Mouse (Mus musculus) CH12.LX (cell line): Measurements from ENCODE around the gene Saa1. TPM values are rescaled to one million over a fixed set of nuclear protein-coding genes. Genes with fewer than 3 reads are reported as not detected.

Experiments used
- DNase-seq: peaks from one replicate; pipeline ENCODE4 v3.0.0-alpha.2; 2013; ENCODE audit errors: extremely low read depth
- H3K27ac ChIP-seq: 2 replicates; pipeline ENCODE4 v1.5.1; 2012; ENCODE audit warnings: low read depth, mild to moderate bottlenecking, control low read depth, moderate library complexity; ENCODE audit not compliant: insufficient read depth
- H3K27me3 ChIP-seq: replicated peaks from 2 replicates; pipeline ENCODE3; 2012; ENCODE audit warnings: inconsistent platforms
- H3K36me3 ChIP-seq, 2 experiments: replicated peaks in 1 of 2; 2 replicates each; pipeline versions ENCODE3 to v1.6.1; 2012; ENCODE audit warnings: inconsistent platforms in 1 of 2, low read length in 1 of 2, mild to moderate bottlenecking in 1 of 2, mixed read lengths in 1 of 2, moderate library complexity in 1 of 2; ENCODE audit not compliant: control insufficient read depth in 1 of 2, insufficient read depth in 1 of 2
- H3K4me1 ChIP-seq, 2 experiments: 2 replicates each; pipeline ENCODE4 v1.6.1; 2012; ENCODE audit warnings: inconsistent platforms in 1 of 2, moderate library complexity in 1 of 2; ENCODE audit not compliant: insufficient read depth in 2 of 2, control insufficient read depth in 1 of 2
- H3K4me2 ChIP-seq: 2 replicates; pipeline ENCODE4 v1.6.1; 2012; ENCODE audit warnings: low read depth, mild to moderate bottlenecking, control low read depth; ENCODE audit not compliant: poor library complexity, insufficient read depth, severe bottlenecking
- H3K4me3 ChIP-seq, 3 experiments: fragments of 150-350 bp in 1 of 3; sonication (generic) in 1 of 3; replicated peaks in 1 of 3; 2 replicates each; pipeline versions ENCODE3 to v1.5.1; 2011 to 2012; ENCODE audit warnings: low read depth in 2 of 3, low read length in 2 of 3, mild to moderate bottlenecking in 2 of 3, moderate library complexity in 2 of 3, control low read depth in 1 of 3, improper control_type of control experiment in 1 of 3, inconsistent platforms in 1 of 3, mixed read lengths in 1 of 3; ENCODE audit not compliant: poor library complexity in 1 of 3
- H3K79me2 ChIP-seq: replicated peaks from 2 replicates; pipeline ENCODE4 v1.6.1; 2012; ENCODE audit warnings: mild to moderate bottlenecking, moderate library complexity; ENCODE audit not compliant: control insufficient read depth, poor library complexity, insufficient read depth, severe bottlenecking; ENCODE audit errors: extremely low read depth
- H3K9ac ChIP-seq: 2 replicates; pipeline ENCODE4 v1.6.1; 2012; ENCODE audit warnings: low read depth, mild to moderate bottlenecking, control low read depth, moderate library complexity; ENCODE audit not compliant: insufficient read depth
- H3K9me3 ChIP-seq: replicated peaks from 2 replicates; pipeline ENCODE3; 2012; ENCODE audit warnings: low read length, inconsistent platforms, mixed read lengths
- E2F4 ChIP-seq: IDR thresholded peaks from 2 replicates; pipeline ENCODE4 v1.6.1; 2011; ENCODE audit warnings: low read depth, low read length, improper control_type of control experiment; ENCODE audit not compliant: insufficient replicate concordance
- EP300 ChIP-seq: IDR thresholded peaks from 2 replicates; pipeline ENCODE4 v1.6.1; 2011; ENCODE audit warnings: low read length, improper control_type of control experiment
- ETS1 ChIP-seq: conservative IDR thresholded peaks from 2 replicates; pipeline ENCODE4 v1.6.1; 2012; ENCODE audit warnings: low read depth, mild to moderate bottlenecking, inconsistent platforms, low read length, improper control_type of control experiment, moderate library complexity
- IRF4 ChIP-seq: IDR thresholded peaks from 2 replicates; pipeline ENCODE4 v1.6.1; 2014; ENCODE audit warnings: low read depth, mild to moderate bottlenecking, inconsistent platforms, low read length, improper control_type of control experiment
- JUND ChIP-seq: conservative IDR thresholded peaks from 2 replicates; pipeline ENCODE4 v1.6.1; 2011; ENCODE audit warnings: low read depth, low read length, improper control_type of control experiment
- KAT2A ChIP-seq: IDR thresholded peaks from 2 replicates; pipeline ENCODE4 v1.6.1; 2012; ENCODE audit warnings: low read length, improper control_type of control experiment, inconsistent platforms; ENCODE audit not compliant: insufficient replicate concordance
- MAX ChIP-seq: IDR thresholded peaks from 2 replicates; pipeline ENCODE4 v1.6.1; 2011; ENCODE audit warnings: low read length, improper control_type of control experiment
- MEF2A ChIP-seq: IDR thresholded peaks from 2 replicates; pipeline ENCODE4 v1.6.1; 2014; ENCODE audit warnings: low read depth, mild to moderate bottlenecking, inconsistent platforms, low read length, improper control_type of control experiment, borderline replicate concordance
- MXI1 ChIP-seq: IDR thresholded peaks from 2 replicates; pipeline ENCODE4 v1.6.1; 2011; ENCODE audit warnings: mild to moderate bottlenecking, low read depth, low read length, improper control_type of control experiment
- MYC ChIP-seq: IDR thresholded peaks from 2 replicates; pipeline ENCODE4 v1.6.1; 2011; ENCODE audit warnings: low read depth, mild to moderate bottlenecking, improper control_type of control experiment, low read length
- NRF1 ChIP-seq: IDR thresholded peaks from 2 replicates; pipeline ENCODE4 v1.6.1; 2014; ENCODE audit warnings: low read depth, mild to moderate bottlenecking, inconsistent platforms, low read length, improper control_type of control experiment, moderate library complexity
- PAX5 ChIP-seq: IDR thresholded peaks from 2 replicates; pipeline ENCODE4 v1.6.1; 2012; ENCODE audit warnings: low read length, inconsistent platforms, mixed read lengths
- POLR2A ChIP-seq: IDR thresholded peaks from 2 replicates; pipeline ENCODE4 v1.6.1; 2011; ENCODE audit warnings: low read depth, mild to moderate bottlenecking, improper control_type of control experiment, low read length
- RAD21 ChIP-seq: IDR thresholded peaks from 2 replicates; pipeline ENCODE4 v1.6.1; 2011; ENCODE audit warnings: low read depth, mild to moderate bottlenecking, low read length, improper control_type of control experiment, moderate library complexity
- RCOR1 ChIP-seq: conservative IDR thresholded peaks from 2 replicates; pipeline ENCODE4 v1.6.1; 2012; ENCODE audit warnings: low read depth, mild to moderate bottlenecking, inconsistent platforms, low read length, improper control_type of control experiment
- SIN3A ChIP-seq: IDR thresholded peaks from 2 replicates; pipeline ENCODE4 v1.6.1; 2012; ENCODE audit warnings: low read length, improper control_type of control experiment, inconsistent platforms
- TBP ChIP-seq: conservative IDR thresholded peaks from 2 replicates; pipeline ENCODE4 v1.6.1; 2011; ENCODE audit warnings: low read depth, low read length, improper control_type of control experiment
- TCF12 ChIP-seq: IDR thresholded peaks from 2 replicates; pipeline ENCODE4 v1.6.1; 2014; ENCODE audit warnings: low read depth, mild to moderate bottlenecking, inconsistent platforms, low read length, improper control_type of control experiment
- USF1 ChIP-seq: IDR thresholded peaks from 2 replicates; pipeline ENCODE4 v1.6.1; 2014; ENCODE audit warnings: low read depth, mild to moderate bottlenecking, inconsistent platforms, low read length, improper control_type of control experiment
- USF2 ChIP-seq: conservative IDR thresholded peaks from 2 replicates; pipeline ENCODE4 v1.6.1; 2011; ENCODE audit warnings: low read depth, low read length, improper control_type of control experiment
- ZKSCAN1 ChIP-seq: IDR thresholded peaks from 2 replicates; pipeline ENCODE4 v1.6.1; 2012; ENCODE audit warnings: low read depth, inconsistent platforms, low read length, improper control_type of control experiment, borderline replicate concordance
- ZMIZ1 ChIP-seq: IDR thresholded peaks from 2 replicates; pipeline ENCODE4 v1.6.1; 2012; ENCODE audit warnings: low read depth, mild to moderate bottlenecking, inconsistent platforms, low read length, improper control_type of control experiment
- ZNF384 ChIP-seq: IDR thresholded peaks from 2 replicates; pipeline ENCODE4 v1.6.1; 2012; ENCODE audit warnings: low read depth, low read length, improper control_type of control experiment, inconsistent platforms
- dilution Hi-C: fragments of 300-500 bp; cut with MboI; formaldehyde crosslinking; loops from 2 replicates; pipeline ENCODE4 v1.14.3; 2020; ENCODE audit warnings: low sequenced_read_pairs; ENCODE audit not compliant: extremely low pct_unique_long_range_greater_than_20kb, extremely low pct_ligation_motif_present
- in situ Hi-C: fragments of 300-500 bp; cut with MboI; formaldehyde crosslinking; loops from 3 replicates; pipeline ENCODE4 v1.14.3; 2019; ENCODE audit warnings: low sequenced_read_pairs, low pct_ligation_motif_present, low pct_unique_long_range_greater_than_20kb, mixed read lengths
- polyA plus RNA-seq: library from polyadenylated mRNA; unstranded; fragments of >175 nt; gene quantifications from 2 replicates; pipeline ENCODE4 v1.2.1, GENCODE M21; 2012; ENCODE audit warnings: low read depth; ENCODE audit not compliant: insufficient read length
- total RNA-seq, 2 experiments: library from RNA; depleted of rRNA; stranded (reverse); fragments of 300-350 nt in 1 of 2; fragments of >200 nt in 1 of 2; gene quantifications; 2 replicates each; pipeline ENCODE4 v1.2.3; 2012 to 2014

The Saa1 gene
- total and polyA plus RNA-seq, 3 experiments: not detected

DNA sequence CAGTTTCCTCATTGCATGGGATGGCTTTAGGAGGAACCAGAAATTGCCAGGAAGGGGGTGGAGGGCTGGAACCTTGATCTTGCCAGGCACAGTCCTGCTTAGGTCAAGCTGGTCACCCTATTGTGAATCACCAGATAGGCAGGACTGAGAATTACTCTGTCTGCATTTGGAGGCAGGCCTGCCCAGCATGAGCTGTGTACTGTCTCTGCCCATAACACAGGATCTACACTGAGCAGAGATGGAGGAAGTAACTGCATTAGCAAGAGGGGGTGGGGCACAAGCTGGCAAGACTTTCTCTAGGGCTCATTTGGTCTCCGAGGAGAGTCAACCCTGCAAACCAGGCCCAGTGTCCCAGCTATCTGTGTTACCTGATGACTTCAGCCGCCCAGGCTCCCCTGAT is 7.8 kb downstream of the Saa1 start:
- 0 out of 2 replicates have a peak overlapping the region, but pooled peaks have one; percentile 4 for H3K4me2 ChIP-seq
- in situ Hi-C loops: no loop called here

DNA sequence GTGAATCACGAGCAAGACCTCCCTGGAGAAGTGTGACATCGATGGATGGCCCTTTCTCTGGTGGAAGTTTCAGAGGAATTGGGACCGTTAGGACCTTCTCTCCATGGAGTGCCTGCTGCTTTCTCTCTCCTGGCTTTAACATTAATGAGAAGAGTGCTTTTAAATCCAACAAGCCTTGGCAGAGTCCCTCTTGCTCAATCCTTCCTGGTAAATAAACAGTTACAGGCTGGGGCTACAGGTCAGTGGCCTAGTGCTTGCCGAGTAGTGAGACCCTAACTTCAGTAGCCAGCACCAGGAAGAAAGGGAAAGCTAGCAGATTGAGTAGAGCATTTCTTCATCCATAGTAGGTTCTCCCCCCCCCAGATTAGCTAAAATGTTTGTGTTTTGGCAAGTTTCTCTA is 10.3 kb downstream of the Saa1 start, which contains the start of gene Saa4:
Gene Saa4, minus strand, starts transcription at position 146 of the 400 bp plus-strand sequence.
- H3K27me3 ChIP-seq: no peaks in the 10 kb centered on the region
- TF ChIP-seq KAT2A (no peak), USF2 (no peak), ZMIZ1 (no peak), ETS1 (no peak), NRF1 (no peak), MYC (no peak), PAX5 (no peak)
- TF ChIP-seq, all 38 proteins: peak for 0
- in situ Hi-C loops: no loop called here
- H3K4me2 ChIP-seq: no peak within 1 kb of the TSS
- no peak within 1 kb of the TSS for H3K27ac ChIP-seq
- no peak within 1 kb of the TSS for H3K9ac ChIP-seq
- no peak for DNase-seq
- dilution Hi-C loops: no loop called here
- H3K36me3 ChIP-seq: no peaks in the 10 kb centered on the region
- H3K4me1 ChIP-seq: peaks cover 7 to 14% of the 10 kb centered on the region in 2 experiments
- no peaks in the 10 kb centered on the region for H3K79me2 ChIP-seq
- H3K4me3 ChIP-seq: no peak within 1 kb of the TSS
- H3K9me3 ChIP-seq: peaks cover 2% of the 10 kb centered on the region

More for the DNA sequence above, 7.8 kb downstream of the Saa1 start:
- Histone ChIP-seq H3K79me2 (no peaks in the 10 kb centered on the region), H3K9ac (no peak overlapping the region), H3K36me3 (no peaks in the 10 kb centered on the region), H3K27me3 (no peaks in the 10 kb centered on the region), H3K4me1 (peaks cover 7 to 14% of the 10 kb centered on the region in 2 experiments), H3K27ac (no peak overlapping the region), H3K4me3 (no peak overlapping the region), H3K9me3 (peaks cover 2% of the 10 kb centered on the region)
- TF ChIP-seq RCOR1 (no peak), TCF12 (no peak), EP300 (no peak), RAD21 (no peak), JUND (no peak), MXI1 (no peak), SIN3A (no peak), TBP (no peak), ZKSCAN1 (no peak), USF1 (no peak), ETS1 (no peak), KAT2A (no peak), POLR2A (no peak), E2F4 (no peak), IRF4 (no peak), MEF2A (no peak), ZNF384 (no peak), MAX (no peak)
- DNase-seq: no peak
- dilution Hi-C loops: no loop called here
